Mouse (Mus musculus) kidney, adult 9 months (tissue): ENCODE data around the gene Gm5475.
"Not testable (repeated sequence)": the region's sequence is repeated elsewhere in the genome, so short reads cannot be mapped to it uniquely, and the experiment has no call there.

Experiments used
- DNase-seq: peaks from one replicate; pipeline ENCODE4 v3.0.0; 2022

The Gm5475 gene

GRCm38 (mm10) chr15:100421758-100422197 lies at the start of gene Gm5475:
Gm5475 (plus strand) TSS chr15:100422147.
- peak; percentile 92 for DNase-seq

DNA sequence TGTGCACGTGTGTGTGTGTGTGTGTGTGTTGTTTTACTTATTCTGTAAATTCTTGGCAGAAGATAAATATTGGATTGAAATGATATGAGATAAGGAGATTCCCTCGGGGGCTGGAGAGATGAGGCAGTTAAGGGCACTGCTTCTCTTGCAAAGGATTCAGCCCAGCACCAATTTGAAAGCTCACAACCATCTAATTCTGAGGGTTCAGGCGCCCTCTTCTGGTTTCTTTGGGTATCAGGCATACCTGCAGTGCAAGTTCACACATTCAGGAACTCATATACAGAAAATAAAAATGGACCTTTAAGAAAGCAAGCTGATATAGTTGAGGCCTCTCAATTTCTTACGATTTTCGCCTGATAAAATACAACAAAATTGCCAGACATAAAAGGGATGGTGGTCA lies 46.9 kb upstream of the Gm5475 start:
- peak; percentile 85 for DNase-seq

DNA sequence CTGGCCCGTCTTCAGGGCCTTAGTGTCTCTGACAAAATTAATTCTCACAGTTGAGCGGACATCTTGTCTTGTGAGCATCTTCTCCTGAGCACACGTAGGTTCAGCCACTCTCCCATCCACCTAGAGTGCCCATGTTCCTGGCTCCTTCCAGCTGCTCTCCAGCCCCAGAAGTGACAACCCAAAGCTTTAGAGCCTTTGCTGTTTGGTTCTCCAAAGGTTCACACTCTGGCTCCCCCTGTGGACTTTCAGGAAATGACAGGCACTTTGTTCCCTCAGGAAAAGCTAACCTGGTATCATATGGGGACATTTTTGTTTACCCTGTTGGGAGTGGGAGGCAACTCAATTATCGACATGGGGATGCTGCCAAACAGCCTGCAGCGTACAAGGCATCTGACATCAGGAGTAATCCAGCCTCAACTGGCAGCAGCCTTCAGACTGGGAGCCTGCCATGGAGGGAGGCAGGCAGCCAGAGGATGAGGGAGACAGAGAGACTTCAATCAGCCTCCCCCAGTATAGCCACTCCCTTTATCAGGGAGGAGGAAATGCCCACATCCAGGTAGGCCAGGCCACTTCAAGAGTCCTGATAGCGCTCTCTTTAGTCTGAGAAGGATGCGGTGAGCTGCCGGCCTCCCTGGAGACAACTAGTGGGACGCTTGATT lies 44.0 kb upstream of the Gm5475 start:
- not testable (repeated sequence) for DNase-seq

DNA sequence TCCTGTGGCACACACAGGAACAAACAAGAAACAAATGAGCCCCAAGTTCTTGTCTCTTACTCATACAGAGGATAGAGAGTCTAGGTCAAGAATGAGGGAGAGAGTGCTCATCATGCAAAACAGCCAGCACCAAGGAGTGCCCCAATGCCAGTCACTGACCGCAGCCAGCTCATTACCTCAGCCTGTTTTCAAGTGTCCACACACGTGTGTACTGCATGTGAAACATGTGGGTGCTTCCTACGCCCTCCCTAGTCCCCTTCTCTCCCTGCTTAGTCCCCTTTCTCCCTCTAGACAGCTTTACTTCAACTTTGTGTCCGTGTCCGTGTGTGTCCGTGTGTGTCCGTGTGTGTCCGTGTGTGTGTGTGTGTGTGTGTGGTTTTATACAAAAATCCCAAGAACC lies 42.3 kb upstream of the Gm5475 start:
- no peak for DNase-seq

DNA sequence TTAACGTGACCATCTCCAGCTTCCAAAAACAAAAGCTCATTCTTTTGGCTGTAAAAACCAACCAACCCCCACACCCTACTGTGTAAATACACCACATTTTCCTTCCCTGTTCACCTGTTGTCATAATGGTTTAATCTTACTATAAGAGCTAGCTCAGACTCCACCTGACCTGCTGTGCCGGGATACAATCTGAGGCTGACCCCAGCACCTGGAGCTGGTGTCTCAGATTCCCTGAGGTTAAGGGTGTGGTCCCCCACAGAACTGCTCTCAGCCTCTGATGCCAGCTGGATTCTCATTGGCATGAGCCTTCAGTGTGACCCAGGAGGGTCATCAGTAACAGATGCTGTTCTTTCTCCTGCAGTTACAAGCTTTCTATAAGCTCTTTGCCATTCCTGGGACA lies 41.8 kb upstream of the Gm5475 start:
- DNase-seq, result no peak

DNA sequence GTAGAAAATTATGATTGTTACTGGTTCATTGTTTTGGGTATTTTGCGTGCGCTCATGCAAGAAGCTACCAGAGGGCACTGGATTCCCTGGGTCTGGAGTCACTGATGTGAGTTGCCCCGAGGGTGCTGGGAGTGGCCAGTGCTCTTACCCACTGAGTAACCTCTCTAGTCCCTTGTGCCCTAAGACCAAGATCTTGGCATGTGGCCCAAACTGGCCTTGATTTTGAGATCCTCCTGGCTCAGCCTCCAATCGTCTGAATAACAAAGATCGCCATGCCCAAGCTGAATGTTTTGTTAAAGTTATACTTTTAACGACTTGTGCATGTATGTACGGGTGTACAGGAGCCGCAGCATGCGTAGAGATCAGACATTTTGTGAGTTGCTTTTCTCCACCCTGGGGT lies 36.2 kb upstream of the Gm5475 start:
- no peak for DNase-seq

DNA sequence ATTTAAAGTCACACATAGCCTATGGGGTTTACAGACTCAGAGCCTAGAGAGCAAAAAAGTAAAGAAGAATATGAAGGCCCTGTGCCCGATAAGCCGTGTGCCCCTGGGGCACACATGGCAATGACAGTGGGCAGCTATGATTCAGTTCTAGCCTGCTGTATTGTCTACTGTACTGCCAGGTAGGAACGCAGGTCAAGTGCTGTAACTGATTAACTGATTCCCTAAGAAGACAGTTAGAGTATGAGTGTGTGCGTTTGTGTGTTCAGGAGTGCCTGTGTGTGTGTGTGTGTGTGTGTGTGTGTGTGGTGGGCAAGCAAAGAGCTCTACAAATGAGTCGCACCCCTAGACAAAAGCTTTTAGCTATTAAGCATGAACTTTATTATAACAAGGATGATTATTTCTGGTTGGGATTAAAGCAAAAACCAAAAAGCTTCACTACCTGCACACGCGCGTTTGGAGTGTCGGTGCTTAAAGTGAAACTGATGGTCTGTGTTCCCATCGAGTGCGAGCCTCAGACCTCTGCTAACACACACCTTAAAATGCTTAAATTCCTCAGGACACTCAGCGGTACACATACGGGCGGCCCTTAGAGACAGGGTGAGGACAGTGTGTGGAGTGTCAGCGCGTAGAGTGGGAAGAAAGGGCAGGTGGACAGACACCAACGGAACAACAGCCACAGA lies 34.3 kb upstream of the Gm5475 start:
- no peak for DNase-seq

DNA sequence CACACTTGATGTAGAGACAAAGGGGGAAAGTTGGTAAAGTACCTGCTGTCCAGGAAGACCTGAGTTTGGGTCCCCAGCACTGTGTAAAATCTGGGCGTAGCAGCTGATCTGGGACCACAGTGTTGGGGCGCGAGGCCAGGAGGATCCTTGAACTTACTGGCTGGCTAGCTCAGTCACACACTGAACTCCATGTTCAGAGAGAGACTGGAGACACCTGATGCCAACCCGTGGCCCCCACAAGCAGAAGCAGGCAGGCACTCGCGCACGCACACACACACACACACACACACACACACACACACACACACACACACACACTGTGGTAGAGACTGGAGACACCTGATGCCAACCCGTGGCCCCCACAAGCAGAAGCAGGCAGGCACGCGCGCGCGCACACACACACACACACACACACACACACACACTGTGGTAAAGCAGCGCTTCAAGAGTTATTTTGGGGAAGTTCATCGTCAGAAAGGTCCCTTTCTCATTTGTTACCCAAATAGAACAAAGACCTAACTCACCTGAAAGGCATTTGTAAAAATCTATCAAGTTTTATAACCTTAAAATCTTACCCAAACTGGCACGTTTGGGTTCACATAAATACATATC lies 33.6 kb upstream of the Gm5475 start:
- no peak for DNase-seq

GRCm38 (mm10) chr15:100388886-100389285 lies 33.1 kb upstream of the Gm5475 start:
- DNase-seq, result peak; percentile 44

DNA sequence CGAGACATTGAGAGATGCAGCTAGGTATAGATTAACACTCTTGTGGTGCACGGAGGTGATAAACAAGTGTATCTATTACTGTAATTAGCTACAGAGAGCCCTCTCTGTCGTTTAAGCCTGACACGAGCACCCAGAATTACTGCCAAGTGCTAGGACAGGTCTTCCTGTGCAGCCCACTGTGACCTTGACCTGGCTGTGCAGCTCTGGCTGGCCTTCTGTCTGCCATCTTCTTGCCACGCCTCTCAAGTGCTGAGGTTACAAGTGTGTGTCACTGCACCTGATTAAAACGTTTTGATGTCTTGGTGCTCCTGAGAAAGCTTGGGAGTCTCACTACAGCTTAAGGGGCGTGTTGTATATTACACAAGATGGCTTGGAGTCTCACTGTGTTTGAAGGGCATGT lies 30.9 kb upstream of the Gm5475 start:
- DNase-seq, result no peak

DNA sequence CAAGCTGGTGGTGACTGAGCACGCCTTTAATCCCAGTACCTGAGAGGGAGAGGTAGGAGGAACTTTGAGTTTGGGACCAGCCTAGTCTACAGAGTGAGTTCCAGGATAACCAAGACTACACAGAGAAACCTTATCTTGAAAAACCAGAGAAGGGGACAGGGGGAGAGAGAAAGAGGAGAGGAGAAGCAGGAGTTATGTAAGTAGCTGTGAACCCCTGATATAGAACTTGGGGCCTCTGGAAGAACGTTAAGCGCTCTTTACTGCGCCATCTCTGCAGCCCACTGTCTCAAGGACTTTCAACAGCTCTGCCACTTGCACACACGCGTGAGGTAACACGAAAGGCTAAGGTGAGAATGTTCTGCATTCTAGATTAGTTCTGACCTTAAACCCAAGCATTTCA lies 30.3 kb upstream of the Gm5475 start:
- DNase-seq, result no peak

DNA sequence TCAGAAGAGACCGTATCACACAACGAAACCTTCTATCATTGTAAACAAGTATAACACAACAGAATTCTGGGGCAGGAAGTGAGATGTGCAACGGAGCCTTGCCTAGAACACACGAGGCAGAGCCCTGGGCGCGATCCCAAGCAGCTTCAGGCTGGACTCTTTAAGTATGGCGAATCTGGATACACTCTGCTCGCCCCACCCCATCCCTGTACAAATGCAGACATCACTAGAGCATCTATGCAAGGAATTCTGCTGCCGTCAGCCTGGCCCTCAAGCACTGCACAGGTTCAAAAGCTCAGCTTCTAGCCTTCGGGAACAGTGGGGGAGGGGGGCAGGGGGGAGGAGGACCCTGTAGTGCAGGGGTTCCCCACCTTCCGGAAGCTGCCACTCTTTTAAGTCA lies 28.9 kb upstream of the Gm5475 start:
- DNase-seq, result no peak

- no peak for DNase-seq
Observed at GRCm38 (mm10) chr15:100395561-100395960, 26.4 kb upstream of the Gm5475 start.

DNA sequence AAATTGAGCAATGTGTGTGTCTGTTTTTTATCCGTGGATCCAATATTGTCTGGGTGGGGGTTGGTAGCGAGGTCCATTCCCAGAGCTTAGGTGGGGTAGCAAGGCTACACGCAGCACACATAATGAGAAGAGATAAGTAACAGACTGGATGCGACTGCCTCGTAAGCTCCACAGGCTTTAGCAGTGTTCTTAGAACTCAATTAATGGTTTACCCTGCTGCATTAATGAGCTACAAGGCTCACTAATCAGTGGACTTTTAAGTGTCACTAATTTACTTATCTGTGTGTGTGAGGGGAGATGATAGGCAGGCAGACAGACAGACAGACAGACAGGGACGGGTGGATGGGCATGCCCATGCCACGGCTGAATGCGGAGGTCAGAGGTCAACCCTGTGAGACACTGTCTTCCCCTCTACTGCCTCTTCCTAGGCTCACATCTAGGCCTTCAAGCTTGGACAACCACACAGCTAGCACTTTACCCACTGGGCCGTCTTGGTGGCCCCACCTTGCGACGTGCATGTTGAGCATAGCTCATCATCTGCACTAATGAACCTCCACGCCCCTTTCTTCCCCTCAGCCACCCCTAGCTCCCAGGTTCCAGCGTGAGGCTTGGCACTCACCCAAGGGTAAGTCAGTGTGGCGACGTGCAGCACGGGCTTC lies 21.2 kb upstream of the Gm5475 start:
- peak; percentile 85 for DNase-seq

- peak; percentile 59 for DNase-seq
Observed at GRCm38 (mm10) chr15:100401811-100402210, 20.1 kb upstream of the Gm5475 start.

DNA sequence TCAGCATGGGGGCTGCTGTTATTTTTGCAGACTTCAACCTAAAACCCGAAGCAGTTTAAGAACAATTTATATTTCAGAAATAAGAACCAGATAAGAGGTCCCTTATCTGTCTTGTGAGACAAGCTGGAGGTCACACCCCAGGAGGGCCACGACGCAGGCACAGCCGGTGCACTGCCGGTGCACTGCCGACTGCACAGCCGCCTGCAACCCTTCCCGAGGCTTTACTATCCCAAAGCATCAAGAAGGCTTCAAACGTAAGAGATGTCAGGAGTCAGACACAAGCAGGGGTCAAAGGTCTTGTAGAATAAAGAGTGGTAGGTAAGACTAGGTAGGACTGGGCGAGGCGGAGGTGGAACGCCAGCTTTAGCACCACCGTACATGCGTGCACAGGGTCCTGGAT lies 19.6 kb upstream of the Gm5475 start:
- no peak for DNase-seq

GRCm38 (mm10) chr15:100402798-100403197 lies 19.1 kb upstream of the Gm5475 start:
- DNase-seq, result no peak

GRCm38 (mm10) chr15:100403318-100404000 lies 18.5 kb upstream of the Gm5475 start:
- peak; percentile 91 for DNase-seq

- peak; percentile 53 for DNase-seq
Observed at GRCm38 (mm10) chr15:100406088-100406487, 15.9 kb upstream of the Gm5475 start.

- DNase-seq, result peak; percentile 95
Observed at GRCm38 (mm10) chr15:100410918-100411672, 10.9 kb upstream of the Gm5475 start.

- peak; percentile 52 for DNase-seq
Observed at GRCm38 (mm10) chr15:100411731-100412130, 10.2 kb upstream of the Gm5475 start.

DNA sequence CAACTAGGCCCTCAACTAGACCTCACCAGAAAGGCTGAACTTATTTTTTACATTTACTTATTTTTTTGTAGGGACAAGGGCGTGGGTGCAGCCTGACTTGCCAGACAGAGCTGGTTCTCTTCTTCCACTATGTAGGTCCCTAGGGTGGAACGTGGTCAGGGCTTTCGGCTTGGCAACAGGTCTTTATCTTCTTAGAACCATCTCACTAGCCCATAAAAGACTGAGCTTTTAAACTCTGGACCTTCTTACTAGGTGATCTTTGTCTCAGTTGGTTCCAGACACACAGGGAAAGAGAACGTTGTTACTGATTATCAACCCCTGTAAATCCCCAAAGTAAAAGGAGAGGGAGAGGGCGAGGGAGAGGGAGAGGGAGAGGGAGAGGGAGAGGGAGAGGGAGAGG lies 8.6 kb upstream of the Gm5475 start:
- DNase-seq, result peak; percentile 74
